Mouse (Mus musculus): ENCODE data around the gene Atxn1.

Gene Atxn1

GRCm38 (mm10) chr13:45684891-45685311 is 279.9 kb downstream of the Atxn1 start:
- DNase-seq (ENCODE audit: low spot score in 2 of 2): no peak

- no peak for DNase-seq (ENCODE audit: low spot score in 2 of 2)
Measured at GRCm38 (mm10) chr13:45683991-45684390, 280.8 kb downstream of the Atxn1 start.

DNA sequence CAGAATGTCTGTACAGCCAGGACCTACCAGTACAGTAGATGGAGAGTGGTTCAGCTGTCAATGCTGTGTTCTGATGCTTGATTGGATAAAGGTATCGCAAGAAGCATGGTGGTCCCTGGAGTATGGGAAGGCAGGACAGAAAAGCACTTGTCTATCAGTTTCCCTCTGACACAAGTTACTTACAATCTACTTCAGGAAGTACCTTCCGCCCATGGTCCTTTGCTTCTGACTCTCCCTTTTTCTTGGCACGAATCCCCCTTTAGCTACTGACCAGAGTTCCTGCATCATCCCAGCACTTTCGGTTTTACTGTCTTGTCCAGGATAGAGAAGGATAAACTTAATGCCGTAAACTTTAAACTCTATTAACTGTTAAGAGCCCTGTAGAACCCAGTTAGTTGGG is 283.6 kb downstream of the Atxn1 start:
- DNase-seq (ENCODE audit: low spot score in 2 of 2): no peak

DNA sequence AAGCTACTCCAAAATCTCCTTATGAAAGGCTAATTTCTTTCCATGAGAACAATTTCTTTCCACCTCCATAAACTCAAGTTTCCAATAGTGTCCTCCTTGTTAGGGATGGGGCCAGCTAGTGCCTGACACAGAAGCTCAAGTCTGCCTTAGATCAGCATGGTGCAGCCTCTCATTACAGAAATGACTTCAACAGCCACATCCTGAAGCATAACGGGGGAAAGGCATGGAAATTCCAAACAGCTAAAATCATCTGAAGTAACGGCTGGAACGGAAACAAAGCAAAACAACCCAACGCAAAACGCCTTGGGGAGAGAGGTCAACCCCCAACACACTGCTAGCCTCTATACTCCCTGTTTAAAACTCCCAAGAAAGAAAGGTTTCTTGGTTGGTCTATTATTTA is 284.2 kb downstream of the Atxn1 start:
- no peak for DNase-seq (ENCODE audit: low spot score in 2 of 2)

DNA sequence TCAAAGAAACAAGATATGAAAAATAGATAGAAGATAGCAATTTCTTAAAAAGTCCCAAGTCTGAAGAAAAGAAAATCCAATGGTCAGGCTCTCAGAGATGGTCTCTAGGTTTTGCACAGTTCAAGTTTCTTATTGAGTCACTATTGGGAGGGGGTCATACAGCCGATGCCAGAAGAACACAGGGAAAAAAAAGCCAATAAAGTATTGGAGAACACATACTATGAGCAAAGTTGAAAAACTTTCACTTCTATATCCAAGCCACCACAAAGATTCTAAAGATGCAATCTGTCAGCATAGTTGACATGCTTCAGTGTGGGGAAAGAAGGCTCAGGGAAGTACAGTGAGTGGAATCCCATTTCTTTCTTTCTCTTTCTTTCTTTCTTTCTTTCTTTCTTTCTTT is 285.7 kb downstream of the Atxn1 start:
- no peak for DNase-seq (ENCODE audit: low spot score in 2 of 2)

GRCm38 (mm10) chr13:45672628-45673027 is 292.2 kb downstream of the Atxn1 start:
- DNase-seq (ENCODE audit: low spot score in 2 of 2): no peak

DNA sequence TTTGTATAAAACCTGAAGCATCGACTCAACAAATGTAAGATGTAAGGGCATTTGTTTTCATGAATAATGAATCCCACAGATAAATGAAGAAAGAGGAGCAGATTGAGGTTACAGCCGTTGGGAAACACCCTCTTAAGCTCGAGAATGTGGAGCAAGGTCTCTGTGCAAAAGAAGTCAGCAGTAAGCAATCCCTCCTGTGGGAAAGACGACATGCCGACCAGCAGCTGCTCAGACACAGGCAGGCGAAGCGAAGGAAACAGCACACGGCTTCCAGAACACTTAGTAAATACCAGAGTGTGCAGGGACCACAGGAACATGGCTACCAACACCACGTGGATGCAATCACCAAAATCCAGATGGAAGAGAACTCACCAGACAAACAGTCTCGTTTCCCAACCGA is 294.8 kb downstream of the Atxn1 start:
- no peak for DNase-seq (ENCODE audit: low spot score in 2 of 2)

DNA sequence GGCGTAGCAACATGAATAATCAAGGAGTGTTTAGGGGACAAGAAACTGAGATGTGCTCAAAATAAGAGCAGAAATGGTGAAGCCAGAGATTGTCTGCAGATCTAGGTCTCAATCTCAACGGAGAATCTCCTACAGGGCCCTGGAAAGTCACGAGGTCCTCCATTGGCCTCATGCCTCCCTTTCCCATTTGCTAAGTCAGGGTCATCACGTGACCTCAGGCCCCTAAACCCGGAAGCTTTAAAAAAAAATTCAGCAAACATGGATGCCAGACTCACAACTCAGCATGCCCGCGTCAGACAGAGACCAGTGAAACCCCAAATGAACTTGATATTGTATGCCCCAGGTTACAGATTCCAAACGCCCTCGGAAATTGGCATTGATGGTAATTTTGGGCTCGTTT is 302.0 kb downstream of the Atxn1 start:
- DNase-seq (ENCODE audit: low spot score in 2 of 2): no peak

- no peak for DNase-seq (ENCODE audit: low spot score in 2 of 2)
Measured at GRCm38 (mm10) chr13:45662216-45662615, 302.6 kb downstream of the Atxn1 start.

DNA sequence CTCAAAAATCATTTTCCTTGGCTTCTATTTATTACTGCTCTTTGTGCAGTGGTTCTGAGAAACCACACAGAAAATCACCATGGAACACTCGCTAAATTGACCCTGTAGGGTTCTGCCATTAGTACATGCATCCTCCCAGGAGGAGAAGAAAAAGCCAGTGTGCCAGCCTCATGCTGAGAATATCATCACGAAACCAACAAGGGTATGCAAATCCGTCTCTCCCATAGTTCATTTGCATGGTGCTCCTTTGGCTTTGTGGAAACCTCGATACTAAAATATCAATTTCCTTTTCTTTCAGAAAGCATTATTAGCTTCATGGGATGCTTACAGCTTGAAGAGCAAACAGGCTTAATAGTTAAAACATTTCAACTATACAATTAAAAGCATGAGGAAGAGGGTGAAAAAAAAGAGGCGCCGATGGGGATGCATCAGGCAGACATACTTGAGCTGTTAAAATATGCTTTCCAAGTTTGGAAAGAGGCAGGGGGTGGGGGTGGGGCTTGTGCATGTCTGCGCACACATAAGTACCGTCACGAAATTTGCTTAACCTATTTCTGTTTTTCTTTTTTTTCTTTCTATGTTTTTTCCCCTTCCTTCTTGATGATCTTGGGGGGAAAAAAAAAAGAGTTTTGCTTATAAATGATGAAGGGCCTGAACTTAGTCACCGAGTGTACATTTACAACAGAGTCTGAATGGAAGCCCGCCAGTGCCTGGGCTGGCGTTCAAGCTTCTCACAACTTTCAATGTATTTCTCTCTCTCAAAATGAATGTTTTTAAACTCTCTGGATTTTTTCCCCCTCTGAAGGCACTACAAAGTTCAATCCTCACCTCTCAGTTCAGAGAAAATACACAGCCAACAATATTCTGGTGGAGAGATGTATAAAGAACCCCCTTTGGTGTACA is 303.3 kb downstream of the Atxn1 start:
- no peak for DNase-seq (ENCODE audit: low spot score in 2 of 2)

- DNase-seq (ENCODE audit: low spot score in 2 of 2): no peak
Measured at GRCm38 (mm10) chr13:45659813-45660212, 305.0 kb downstream of the Atxn1 start.

GRCm38 (mm10) chr13:45658343-45658742 is 306.5 kb downstream of the Atxn1 start:
- no peak for DNase-seq (ENCODE audit: low spot score in 2 of 2)

GRCm38 (mm10) chr13:45657176-45657575 is 307.6 kb downstream of the Atxn1 start:
- DNase-seq (ENCODE audit: low spot score in 2 of 2): no peak

DNA sequence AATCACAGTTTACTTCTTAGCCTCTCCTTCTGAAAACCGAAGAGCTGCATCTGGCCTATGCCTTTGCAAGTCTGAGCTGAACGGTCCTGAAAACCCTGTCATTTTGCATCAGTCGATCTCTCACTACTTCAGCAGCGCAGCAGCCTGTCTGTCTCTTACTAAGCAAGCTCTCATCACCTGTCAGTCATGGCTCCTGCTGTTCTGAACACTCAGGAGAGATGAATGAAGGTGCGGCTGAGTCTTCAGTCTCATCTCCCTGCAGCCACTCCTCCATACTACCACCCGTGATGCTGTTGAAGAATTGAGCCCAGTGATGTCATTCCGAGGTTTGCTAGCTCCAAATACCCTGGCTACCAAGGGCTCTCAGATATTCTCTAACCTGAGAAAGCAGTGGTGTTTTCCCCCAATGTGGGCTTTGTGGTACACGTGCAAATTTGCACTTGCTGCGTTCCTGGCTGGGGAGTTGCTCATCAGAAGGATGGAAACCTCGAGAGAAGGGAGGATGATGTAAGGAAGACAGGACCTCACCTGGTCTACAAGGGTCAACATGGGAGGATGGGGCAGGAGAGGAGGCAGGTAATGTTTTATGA is 313.1 kb downstream of the Atxn1 start:
- DNase-seq (ENCODE audit: low spot score in 2 of 2): no peak

- no peak for DNase-seq (ENCODE audit: low spot score in 2 of 2)
Measured at GRCm38 (mm10) chr13:45649197-45649812, 315.5 kb downstream of the Atxn1 start.

GRCm38 (mm10) chr13:45643780-45644395 is 320.9 kb downstream of the Atxn1 start:
- no peak for DNase-seq (ENCODE audit: low spot score in 2 of 2)

DNA sequence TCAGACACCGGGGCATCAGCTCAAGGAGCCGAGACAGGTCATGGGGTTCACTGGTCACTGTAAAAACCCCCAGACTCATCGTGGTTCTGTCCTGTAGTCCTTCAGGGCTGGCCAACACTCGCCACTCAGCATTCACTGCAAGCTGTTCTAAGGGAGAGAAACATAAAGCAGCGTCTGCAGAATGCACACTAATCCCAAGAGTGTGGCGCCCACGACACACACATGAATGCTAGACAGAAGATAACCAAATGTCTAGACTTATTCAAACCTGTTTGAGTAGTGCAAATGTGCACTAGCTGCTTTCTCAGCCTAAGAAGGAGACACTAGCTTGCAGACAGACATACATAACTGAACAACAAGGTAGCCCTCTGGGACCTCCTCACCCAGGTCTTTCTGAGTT is 321.9 kb downstream of the Atxn1 start:
- no peak for DNase-seq (ENCODE audit: low spot score in 2 of 2)

DNA sequence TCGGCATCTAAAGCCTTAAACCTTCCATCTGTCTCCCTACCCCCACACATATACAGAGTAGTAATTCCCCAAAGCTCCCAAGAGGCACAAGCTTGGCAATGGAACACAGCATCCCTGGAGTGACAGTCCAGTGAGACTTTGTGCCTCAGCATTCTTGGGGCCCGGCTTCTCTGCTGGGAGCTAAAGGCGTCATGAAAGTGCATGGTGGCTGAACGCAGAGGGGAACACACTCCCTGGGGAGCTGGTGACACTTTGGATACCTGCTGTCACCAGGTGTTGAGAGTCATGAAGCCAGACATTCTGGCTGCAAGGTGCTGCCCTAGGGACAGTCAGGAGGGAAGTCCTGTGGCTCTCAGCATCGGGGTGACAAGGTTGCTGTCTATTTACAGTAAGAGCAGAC is 324.4 kb downstream of the Atxn1 start:
- no peak for DNase-seq (ENCODE audit: low spot score in 2 of 2)

- DNase-seq (ENCODE audit: low spot score in 2 of 2): no peak
Measured at GRCm38 (mm10) chr13:45638281-45638680, 326.5 kb downstream of the Atxn1 start.

DNA sequence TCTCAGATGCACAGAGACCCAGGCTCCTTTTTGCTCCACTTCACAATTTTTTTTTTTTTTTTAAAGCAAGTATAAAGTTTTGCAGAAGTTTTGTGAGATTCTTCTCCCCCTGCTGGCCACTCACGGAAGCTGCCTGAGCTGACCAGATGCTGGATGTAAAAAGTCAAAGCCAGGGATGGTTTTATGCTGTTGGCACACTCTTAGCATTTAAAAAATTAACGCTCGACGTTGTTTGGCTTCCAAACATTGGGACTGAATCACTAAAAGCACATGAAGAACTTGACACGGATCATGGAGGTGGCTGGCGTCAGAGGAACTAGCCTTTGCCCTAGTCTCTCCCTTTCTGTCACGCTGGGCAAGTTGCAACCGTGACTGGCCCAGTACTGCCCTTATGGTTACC is 327.5 kb downstream of the Atxn1 start:
- peak in 1 of 2 experiments; percentile 33 for DNase-seq (ENCODE audit: low spot score in 2 of 2)

DNA sequence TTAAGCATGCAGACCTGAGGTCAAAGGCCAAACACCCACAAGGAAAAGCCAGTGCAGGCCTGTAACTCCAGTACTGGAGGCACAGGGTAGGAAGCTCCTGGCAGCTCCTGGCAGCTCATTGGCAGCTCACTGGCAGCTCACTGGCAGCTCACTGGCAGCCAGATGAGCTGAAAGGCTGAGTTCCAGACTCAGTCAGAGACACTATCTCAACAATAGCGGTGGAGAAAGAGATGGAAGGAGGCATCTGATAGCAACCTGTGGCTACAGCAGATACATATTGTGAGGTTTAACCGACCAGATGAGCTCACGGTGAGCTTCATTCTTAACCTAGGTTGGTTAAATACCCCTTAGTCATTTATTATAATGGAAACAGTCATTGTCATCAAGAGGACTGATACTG is 328.4 kb downstream of the Atxn1 start:
- no peak for DNase-seq (ENCODE audit: low spot score in 2 of 2)

DNA sequence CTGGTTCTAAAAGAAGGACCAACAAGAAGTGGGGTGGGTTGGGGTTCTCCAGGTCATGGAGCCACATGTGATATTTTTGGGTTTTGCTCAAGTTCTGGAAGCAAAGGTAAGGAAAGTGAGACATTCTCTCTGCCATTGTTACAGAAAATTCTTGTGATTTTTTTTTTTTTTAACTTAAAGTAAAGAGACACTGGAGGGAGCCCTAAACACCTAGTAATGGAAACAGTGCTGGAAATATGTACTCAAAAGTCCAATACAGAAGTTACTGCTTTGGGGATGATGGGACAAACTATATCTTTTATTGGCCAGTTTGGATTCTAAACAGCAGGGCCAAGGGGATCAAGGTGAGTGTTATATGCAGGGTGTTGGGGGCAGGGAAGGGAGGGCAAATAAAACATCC is 330.9 kb downstream of the Atxn1 start:
- DNase-seq (ENCODE audit: low spot score in 2 of 2): no peak

All from frontal cortex, postnatal 10 days (tissue).